Mouse (Mus musculus) embryo, embryonic 11.5 days (tissue): ENCODE results near the gene Fkbp10.

Experiments
- DNase-seq: peaks from one replicate; pipeline ENCODE4 v3.0.0-alpha.2; 2012; ENCODE audit warnings: low read depth, low spot score

The Fkbp10 gene

DNA sequence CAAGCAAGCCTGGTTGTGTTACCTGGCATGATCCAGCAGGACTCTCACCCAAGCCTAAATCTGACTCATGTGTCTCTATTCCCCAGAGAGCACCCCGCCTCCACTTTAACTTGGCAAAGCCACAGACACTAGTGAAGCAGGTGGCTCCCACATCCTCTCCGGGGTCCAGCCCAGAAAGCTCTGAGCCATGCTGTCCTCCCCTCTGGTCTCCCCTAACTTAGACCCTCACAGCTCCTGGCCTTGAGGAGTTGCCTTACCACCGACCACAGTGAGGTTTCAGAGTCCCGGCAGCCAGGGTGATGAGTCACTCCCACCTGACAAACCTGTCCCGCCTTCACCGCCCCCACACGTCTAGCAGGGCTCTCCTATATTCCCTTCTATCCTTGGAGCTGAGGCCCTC lies 21.8 kb upstream of the Fkbp10 start:
- DNase-seq = no peak

DNA sequence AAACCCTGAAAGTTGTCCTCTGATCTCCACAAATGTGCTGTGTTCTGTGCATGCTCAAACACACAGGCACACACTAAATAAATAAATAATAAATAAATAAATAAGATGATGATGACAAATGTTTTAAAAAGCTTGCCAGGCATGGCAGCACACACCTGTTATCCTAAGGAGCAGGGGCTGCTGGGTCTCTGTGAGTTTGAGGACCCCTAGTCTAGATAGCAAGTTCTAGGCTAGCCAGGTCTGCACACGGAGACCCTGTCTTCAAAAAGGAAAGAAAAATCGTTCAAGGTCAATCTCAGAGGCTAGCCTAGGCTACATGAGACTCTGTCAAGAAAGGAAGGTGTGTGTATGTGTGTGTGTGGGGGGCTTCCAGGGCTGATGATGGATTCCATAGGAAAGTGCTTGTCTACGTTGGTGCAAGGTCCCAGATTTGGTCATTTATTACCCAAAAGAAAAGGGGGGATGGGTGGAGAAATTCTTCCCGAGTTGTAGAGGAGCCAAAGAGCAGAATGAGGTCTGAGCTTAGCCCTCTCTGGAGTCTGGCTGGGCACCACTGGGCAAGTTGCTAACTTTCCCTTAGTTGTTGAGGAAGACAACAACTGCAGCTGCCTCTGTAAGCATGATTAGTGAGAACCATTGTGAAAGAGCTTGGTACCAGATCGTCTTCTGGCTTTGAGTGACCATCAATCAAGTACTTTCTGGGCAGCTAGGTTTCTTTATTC lies 21.0 kb upstream of the Fkbp10 start:
- DNase-seq = no peak

GRCm38 (mm10) chr11:100395200-100395599 lies 20.3 kb upstream of the Fkbp10 start:
- no peak for DNase-seq

GRCm38 (mm10) chr11:100395861-100396631 lies 19.5 kb upstream of the Fkbp10 start:
- no peak for DNase-seq

- no peak for DNase-seq
Observed at GRCm38 (mm10) chr11:100396886-100397599, 18.5 kb upstream of the Fkbp10 start.

DNA sequence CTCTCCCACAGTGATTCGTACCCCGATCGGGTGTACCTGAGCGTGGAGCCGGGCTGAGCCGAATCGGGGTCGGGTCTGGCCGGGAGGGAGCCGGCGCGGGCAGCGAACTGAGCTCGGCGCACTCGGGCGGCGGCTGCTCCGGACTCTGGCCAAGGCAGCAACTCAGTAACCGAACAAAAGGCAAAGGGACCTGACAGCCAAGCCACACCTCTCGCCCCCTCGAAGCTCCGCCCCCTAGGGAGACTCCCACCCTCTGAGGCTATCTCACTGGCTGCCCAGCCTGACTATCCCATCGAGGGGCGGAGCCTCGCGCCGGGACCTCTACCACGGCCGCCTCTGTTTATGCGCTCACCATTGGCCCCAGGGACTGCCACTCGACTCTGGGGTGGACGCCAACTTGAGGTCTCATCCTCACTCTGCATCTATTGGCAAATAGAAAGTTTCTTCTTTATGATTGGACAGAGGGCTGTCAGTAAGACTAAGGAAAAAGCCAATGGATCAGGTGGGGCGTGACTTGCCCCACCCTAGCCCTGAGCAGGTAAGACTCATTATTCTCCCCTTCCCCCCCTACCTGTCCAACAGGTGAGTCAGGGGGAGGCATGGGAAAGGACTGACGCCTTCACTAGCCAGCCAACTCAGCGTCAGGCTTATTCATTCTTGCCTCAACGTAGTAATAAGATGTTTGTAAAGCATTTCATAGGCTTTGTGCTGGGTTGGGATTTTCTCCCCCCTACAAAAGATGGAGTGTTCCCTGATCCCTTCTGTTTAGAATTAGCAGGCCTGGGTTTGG lies 17.7 kb upstream of the Fkbp10 start, which contains the start of gene Jup:
TSS of gene Jup (minus strand) at position 164 of the 790 bp plus-strand sequence.
- peak; percentile 98 for DNase-seq

DNA sequence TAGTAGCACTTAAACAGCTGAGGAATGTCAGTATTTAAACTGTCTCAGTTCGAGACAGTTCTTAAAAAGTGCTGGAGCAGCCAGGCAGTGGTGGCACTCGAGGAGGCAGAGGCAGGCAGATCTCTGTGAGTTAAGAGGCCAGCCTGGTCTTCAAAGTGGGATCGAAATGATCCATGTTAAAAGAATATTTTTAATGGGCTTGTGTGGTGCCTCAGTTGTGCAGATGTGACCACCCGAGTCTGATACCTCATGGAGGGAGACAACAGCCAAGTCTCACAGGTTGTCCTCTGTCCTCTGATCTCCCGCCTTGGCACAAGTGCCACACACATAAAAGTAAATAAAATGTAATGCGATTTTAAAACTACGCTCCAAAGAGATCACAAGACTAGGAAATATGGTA lies 17.0 kb upstream of the Fkbp10 start:
- no peak for DNase-seq

GRCm38 (mm10) chr11:100399320-100399719 lies 16.2 kb upstream of the Fkbp10 start:
- DNase-seq = no peak

DNA sequence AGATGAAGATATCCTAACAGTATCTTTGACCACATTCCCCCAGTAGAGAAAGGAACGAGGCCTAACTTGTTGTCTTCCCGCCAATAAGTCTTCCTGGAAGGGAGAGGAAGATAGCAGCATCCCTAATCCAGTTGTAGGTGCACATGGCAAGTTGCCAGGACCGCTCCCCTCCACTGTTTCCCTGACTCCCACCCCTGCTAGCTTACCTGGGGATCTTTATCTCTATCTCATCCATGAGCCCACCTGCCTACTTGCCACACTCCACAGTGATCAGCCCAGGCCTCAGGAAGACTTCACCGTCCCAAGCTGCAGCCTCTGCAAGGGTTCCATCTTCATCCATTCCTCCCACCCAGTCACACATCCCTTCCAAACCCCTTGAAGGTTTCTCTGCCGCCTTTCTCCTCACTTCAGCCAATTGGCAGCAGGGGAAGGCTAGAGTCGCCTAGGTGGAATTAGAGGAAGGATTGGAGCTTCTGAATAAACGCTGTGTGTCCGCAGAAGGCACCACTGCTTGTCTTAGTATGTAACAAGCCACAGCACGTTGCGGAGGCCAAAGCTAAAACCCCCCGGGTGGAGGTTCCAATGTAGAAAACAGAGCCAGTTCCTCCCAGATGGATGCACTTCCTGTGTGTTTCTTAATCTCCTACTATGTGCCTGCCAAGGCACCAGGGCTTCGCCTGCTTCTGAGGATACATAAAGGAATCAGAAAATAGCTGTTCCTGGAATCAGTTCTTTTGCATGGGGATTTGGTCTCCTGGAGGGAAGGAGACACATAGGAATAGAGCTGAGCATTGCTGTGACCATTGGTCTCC lies 15.6 kb upstream of the Fkbp10 start:
- DNase-seq = no peak

GRCm38 (mm10) chr11:100400842-100401241 lies 14.7 kb upstream of the Fkbp10 start:
- DNase-seq = no peak

DNA sequence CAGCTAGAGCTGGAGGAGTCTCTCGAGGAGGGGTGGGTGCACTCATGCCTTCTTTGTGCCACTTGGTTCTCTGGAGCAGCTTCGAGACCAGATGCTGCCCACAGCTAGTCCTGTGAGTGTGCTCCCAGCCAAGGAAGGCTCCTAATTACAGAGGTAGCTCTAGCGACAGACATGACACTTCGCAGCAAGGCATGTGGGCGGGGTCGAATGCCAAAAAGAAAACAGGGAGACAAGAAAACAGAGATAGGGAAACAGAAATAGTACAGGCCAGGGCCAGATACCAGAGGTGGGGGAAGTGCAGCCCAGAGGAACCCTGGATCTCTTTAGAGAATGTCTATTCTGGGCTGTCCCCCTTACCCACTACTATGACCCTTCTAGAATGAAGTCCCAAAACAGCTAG lies 13.3 kb upstream of the Fkbp10 start:
- no peak for DNase-seq

DNA sequence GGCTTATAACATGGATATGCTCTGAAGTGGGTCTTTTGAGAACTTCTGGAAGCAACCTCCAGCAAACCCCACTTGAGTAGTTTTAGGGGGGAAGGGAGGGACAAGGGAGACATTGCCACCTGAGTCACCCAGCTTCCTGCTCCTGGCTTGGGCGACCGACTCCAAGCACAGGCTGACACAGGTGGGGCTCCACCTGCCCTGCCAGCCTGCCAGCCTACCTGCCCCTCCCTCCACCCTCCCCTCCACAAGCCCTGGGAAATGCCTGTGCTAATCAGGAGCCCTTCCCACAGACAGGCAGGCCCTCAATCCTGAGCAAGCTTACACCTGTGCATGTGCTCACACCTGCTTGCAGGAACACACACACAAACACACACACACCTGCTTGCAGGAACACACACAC lies 12.8 kb upstream of the Fkbp10 start:
- DNase-seq = no peak

GRCm38 (mm10) chr11:100403445-100404134 lies 11.9 kb upstream of the Fkbp10 start:
- no peak for DNase-seq

GRCm38 (mm10) chr11:100404456-100405074 lies 10.9 kb upstream of the Fkbp10 start:
- DNase-seq = no peak

- DNase-seq = no peak
Observed at GRCm38 (mm10) chr11:100406273-100406672, 9.2 kb upstream of the Fkbp10 start.

- DNase-seq = no peak
Observed at GRCm38 (mm10) chr11:100406995-100407705, 8.3 kb upstream of the Fkbp10 start.

DNA sequence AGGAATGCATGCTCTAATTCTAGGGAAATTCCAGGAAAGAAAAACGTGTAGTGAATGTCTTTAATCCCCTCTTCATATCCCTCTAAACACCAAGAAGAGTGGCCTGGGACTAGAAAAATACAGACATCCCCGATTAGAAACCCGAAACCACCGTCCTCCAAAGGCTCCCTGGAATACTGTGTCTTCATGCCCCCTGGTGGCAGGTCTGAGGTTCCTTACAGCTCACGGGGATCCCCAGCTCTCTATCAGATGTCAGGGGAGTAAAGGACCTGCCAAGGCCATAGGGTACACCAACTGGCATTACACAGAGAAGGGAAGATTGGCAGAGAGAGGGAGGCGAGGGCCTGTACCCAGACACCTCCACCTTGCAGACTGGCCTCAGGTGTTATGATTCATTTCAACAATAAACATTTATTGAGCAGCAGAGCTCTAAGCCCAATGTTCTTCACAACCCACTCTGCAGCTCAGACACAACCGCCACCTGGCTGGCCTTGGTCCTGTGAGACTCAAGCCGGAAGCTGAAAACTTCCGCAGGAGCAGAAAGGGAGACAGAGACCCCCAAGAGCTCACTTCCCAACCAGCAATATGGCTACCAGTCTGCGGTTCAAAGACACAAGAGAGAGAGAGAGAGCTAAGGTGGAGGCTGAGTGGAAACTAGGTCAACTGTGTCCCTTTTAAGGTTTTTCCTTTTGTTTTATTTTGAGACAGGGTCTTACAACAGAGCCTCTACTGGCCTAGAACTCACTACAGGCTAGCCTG lies 7.2 kb upstream of the Fkbp10 start:
- DNase-seq = no peak

DNA sequence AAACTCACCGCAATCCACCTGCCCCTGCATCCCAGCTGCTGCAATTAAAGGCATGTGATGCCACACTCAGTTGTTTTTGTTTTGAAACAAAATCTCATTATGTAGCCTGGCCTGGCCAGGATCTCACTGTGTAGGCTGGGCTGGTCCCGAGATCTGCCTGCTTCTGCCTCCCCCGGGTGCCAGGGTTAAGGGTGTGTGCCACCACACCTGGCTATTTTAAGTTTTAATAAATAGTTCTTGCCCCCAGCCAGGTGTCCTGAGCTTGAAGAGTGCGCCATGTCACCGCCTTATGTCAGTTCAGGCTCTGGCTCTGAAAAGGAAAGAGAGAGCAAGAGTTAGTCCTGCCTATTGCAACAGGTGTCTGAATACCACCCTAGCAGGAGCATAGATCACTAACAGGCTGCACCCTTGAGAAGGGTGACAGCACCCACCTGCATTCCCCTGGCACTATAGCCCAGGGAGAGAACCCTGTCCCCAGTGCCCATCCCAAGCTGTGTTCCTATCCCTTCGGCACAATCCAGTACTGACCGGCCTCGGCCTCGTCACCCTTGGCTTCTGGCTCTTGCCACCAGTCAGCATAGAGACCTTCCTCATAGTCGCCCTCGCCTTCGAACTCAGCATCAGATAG lies 6.5 kb upstream of the Fkbp10 start:
- no peak for DNase-seq
